Mouse (Mus musculus): Measurements from ENCODE around the gene Epas1. TPM values are rescaled to one million over a fixed set of nuclear protein-coding genes. Genes with fewer than 3 reads are reported as not detected.

Epas1 gene
- 17.3 and 17.9 TPM in 2 replicates for polyA plus RNA-seq (2015; fragmentation: Nextera tagmentation; extraction: Ambion mirVana)

GRCm38 (mm10) chr17:86753130-86753821 is at the start of gene Epas1:
TSS of gene Epas1 (plus strand) at chr17:86753700.

Other genes with a start within 250 kb of the Epas1 start
- 0.22 TPM in 1 of 2 replicates, not detected in the other for gene Gm10309, start 248.5 kb upstream of the Epas1 start, polyA plus RNA-seq (2015; fragmentation: Nextera tagmentation; extraction: Ambion mirVana)
- not detected in 2 replicates for gene Tmem247, start 163.6 kb downstream of the Epas1 start, polyA plus RNA-seq (2015; fragmentation: Nextera tagmentation; extraction: Ambion mirVana)
- not detected in 2 replicates for gene Atp6v1e2, start 194.2 kb downstream of the Epas1 start, polyA plus RNA-seq (2015; fragmentation: Nextera tagmentation; extraction: Ambion mirVana)
- gene Rhoq, start 209.4 kb downstream of the Epas1 start, polyA plus RNA-seq (2015; fragmentation: Nextera tagmentation; extraction: Ambion mirVana), result 10.8 and 15.2 TPM in 2 replicates

Data from adrenal gland, postnatal 0 days (tissue).